Mouse (Mus musculus) kidney, postnatal 4 days (tissue): ENCODE data around the gene Spcs1.
A peak's percentile ranks its signal among the peaks of the same experiment; 100 is the strongest.

Experiments used
- DNase-seq, 2 experiments: peaks; one replicate each; pipeline ENCODE4 v3.0.0; 2021; ENCODE audit warnings: mixed read lengths in 2 of 2

Gene Spcs1

GRCm38 (mm10) chr14:31001307-31002205, at the start of gene Spcs1, which contains the start of gene Glt8d1:
Gene Spcs1, minus strand, starts transcription at chr14:31001672.
Gene Glt8d1, plus strand, starts transcription at chr14:31001400.
- peak; percentile 92 to 95 for DNase-seq

DNA sequence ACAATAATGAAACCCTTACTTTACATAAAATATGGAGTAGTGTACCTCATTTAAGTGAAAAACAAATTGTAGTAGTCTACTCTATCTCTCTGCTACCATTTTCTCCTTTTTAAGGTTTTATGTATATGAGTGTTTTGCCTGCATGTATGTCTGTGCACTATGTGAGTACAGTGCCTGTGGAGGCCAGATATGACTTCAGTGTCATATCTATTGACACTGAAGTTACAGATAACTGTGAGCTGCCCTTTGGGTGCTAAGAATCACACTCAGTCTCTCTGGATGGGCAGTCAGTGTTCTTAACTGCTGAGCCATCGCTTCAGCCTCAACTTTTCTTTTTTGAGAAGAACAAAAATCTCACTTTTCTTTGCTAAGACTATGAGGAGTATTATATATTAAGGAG, 44.3 kb upstream of the Spcs1 start:
- DNase-seq, result no peak

DNA sequence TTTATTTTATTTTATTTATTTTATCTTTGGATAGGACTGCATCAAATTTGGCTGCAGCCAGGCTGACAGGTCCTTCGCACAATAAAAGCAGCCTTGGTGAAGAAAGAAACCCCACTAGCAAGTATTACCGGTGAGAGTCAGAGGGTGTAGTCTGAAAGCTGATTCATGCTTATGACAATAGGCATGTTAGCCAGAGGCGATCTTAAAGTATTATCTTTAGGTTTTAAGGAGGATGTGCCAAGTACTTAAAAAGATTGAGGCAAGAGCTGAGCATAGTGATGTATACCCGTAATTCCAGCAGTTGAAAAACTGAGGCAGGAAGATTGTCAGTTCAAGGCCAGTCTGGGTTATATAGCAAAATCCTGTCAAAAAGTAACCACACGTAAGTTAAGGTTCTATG, 43.8 kb upstream of the Spcs1 start:
- no peak for DNase-seq

DNA sequence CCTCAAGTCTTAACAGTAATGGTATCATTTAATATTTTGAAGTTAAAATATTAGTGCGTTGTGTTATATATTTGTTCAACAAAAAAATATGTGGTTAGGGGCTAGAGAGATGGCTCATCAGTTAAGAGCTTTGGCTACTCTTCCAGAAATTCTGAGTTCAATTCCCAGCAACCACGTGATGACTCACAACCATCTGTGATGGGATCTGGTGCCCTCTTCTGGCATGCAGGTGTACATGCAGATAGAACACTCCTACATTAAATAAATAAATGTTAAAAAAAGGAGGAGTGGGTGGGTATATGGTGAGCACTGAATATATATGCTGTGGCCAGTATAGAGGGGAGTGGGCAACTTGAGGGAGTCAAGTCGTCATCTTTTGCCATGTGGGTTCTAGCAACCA, 24.3 kb upstream of the Spcs1 start:
- DNase-seq, result peak in 1 of 2 experiments; percentile 22

DNA sequence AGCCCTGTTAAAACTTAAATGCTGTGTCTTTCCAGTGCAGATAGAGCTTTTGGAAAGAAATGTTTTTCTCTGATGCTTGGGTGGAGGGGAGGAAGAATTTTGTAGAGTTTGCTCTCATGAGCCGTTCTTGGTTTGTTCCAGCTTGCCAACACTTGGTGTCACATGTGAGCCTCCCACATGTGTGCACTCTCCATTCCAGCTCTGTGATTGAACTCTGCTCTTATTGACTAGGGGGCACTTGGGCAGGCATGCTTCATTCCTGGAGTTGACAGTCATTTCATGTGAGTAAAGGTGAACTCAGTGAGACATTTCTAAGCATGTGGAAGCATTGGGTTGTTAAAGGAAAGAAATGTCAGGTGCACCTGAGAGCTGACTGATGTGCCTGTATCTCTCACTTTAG, 21.1 kb upstream of the Spcs1 start:
- peak in 1 of 2 experiments; percentile 17 for DNase-seq

DNA sequence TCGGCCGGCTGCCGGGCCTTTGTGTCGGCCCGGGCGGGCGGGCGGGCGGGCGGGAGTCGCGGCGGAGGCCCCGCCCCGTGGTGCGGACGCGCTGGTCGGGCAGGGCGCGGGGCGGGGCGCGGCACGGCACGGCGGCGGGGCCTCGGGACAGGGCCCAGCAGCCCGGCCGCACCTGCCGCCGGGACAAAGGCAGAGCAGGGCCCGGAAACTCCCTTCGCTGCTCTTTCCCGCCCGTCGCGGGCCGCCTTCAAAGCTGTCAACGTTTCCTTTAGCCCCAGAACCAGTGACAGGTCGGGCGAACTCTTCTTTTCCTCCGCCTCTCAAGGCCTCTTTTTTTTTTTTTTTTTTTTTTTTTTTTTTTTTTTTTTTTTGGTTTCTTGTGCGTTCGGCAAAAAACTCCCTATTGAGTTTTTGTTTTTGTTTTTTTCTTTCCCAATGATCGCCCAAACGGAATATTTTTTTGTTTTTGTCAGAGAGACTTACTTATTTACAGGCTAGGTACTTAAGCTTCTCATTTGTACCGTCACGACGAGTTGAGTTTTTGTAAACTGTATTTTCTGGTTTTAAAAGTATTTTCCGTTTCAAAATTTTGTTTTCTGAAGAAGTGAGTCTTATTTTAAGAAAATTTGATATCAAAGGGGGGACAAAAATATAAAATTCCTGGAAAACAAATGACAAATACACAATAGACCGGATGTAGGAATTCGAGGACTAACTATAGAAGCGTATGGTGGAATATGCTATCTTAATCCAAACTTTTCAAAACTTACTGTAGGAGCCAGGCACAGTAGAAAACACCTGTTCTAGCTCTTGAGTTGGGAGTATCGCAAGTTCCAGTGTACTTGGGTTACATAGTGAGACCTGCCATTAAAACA, 18.1 kb upstream of the Spcs1 start:
- DNase-seq, result peak; percentile 81 to 91

- peak; percentile 97 to 99 for DNase-seq
Measured at GRCm38 (mm10) chr14:31018860-31019291, 17.4 kb upstream of the Spcs1 start, which contains the start of the genes Pbrm1 and Gnl3. Gene Pbrm1, plus strand, starts transcription at chr14:31019138. Gene Gnl3, minus strand, starts transcription at chr14:31019152.

- peak; percentile 21 to 48 for DNase-seq
Measured at GRCm38 (mm10) chr14:31017854-31018253, 16.4 kb upstream of the Spcs1 start.

DNA sequence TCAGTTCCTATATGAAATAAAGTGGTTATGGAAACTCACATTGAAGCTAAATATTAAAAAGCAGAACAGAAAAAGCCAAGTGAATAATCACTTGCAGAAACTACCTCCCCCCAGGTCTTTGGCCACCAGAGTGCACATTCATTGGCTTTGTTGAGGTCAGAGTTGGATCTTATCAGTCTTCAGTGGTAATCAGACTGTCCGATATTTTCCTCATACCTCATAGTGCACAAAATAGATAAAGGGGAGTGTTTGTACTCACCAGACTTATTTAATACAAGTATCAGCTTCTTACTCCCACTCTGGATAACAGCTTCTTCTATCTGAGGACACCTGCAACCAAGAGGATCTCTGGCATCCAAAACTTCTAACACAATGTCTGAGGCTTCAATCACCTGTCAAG, 14.6 kb upstream of the Spcs1 start:
- DNase-seq, result no peak

DNA sequence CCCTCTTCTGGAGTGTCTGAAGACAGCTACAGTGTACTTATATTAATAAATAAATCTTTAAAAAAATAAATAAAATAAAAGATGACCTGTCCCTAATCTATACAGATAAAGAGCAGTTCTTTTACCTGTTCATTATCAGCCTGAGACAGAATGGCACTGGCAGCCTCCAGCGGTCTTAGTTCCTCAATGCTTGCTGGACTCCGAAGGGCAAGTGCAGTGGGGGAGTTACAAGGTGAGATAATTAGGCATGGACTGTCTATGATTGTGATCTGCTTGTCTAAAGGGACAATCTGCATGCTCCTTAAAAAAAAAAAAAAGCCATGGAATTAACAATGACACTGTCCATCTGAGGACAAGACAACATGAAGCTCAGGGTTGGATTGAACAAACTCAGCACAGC, 12.5 kb upstream of the Spcs1 start:
- DNase-seq, result no peak

DNA sequence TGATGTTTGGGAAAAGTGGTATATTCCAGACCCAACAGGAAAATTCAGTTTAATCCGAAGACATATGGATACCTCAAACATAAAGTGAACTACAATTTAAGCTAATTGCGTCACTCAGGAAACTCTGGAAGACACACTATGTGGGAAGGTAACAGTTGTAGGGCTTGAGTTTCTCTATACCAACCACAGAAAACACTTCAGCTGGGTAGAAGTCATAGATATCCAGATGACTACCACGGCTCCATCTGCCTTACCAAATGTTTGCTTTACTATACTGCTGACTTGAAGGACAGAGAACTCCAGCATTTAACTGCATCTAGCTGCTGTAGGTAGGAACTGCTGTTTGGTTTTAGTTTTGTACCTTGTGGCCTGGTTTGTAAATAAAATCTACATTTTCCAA, 10.1 kb upstream of the Spcs1 start:
- DNase-seq, result no peak

- DNase-seq, result no peak
Measured at GRCm38 (mm10) chr14:31006779-31007178, 5.3 kb upstream of the Spcs1 start.

DNA sequence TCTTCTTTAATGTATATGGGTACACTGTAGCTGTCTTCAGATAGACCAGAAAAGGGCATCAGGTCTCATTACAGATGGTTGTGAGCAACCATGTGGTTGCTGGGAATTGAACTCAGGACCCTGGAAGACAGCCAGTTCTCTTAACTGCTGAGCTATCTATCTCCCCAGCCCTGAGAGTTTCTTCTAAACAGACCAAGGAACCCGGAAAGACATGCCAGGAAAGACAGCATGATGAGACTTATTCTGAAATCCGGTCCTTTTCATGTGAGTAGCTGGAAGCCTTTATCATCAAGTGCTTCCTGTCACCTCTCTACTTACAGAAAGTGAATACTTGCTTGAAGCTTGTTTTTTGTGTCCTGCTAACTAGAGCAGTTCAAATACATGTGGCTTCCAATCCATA, 3.1 kb upstream of the Spcs1 start:
- no peak for DNase-seq

GRCm38 (mm10) chr14:31000816-31001306, 611 bp downstream of the Spcs1 start:
- no peak for DNase-seq

- DNase-seq, result no peak
Measured at GRCm38 (mm10) chr14:31000356-31000755, 1.1 kb downstream of the Spcs1 start.

GRCm38 (mm10) chr14:30996417-30996816, 5.1 kb downstream of the Spcs1 start:
- DNase-seq, result no peak

DNA sequence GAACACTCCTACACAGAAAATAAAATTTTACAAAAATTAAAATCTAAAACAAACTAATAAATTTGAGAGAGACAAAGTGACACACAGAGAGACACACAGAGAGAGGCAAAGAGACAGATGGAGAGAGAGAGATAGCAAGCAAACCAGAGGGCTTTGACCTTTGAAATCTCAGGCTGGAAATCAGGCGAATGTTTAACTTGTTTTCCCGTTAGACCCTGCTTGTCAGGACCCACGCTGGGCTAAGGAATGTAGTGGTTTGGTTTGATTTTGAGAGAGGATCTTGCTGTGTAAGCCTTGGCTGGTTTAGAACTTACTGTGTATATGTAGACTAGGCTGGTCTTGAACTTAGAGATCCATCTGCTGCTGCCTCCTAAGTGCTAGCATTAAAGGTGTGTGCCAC, 25.2 kb downstream of the Spcs1 start:
- peak in 1 of 2 experiments; percentile 15 for DNase-seq

DNA sequence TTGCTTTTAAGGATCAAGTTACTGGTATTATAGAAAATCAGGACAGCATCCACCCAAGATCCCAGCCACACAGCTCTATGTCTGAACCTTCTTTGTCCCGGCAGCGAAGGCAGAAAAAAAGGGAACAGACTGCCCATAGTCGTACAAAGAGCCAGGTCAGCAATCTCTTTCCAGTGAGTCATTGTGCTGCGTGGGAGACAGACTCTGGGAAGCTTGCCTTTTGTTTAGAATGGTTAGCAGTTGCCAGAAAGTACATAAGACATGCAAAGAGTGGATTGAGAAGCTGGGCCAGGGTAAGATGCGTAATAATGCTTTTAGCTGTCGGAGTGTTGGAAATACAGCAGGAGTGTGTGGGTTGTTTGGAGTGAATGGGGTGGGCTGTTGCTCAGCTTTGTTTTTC, 27.3 kb downstream of the Spcs1 start:
- DNase-seq, result peak; percentile 26 to 52

DNA sequence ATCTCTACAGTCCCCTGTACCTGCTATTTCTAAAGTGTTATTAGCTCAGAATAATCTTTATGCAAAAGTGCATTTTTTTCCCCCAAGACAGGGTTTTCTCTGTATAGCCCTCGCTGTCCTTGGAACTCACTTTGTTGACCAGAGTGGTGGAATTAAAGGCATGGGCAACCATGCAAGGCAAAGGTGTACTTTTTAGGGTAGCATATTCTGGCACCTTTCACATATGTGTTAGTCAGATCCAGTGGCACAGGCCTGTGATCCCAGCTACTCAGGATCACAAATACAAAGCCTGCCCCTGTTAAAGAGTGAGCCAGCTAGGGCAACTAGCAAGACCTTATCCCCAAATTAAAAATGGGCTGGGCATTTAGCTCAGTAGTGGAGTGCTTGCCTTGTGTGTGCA, 41.1 kb downstream of the Spcs1 start:
- no peak for DNase-seq

DNA sequence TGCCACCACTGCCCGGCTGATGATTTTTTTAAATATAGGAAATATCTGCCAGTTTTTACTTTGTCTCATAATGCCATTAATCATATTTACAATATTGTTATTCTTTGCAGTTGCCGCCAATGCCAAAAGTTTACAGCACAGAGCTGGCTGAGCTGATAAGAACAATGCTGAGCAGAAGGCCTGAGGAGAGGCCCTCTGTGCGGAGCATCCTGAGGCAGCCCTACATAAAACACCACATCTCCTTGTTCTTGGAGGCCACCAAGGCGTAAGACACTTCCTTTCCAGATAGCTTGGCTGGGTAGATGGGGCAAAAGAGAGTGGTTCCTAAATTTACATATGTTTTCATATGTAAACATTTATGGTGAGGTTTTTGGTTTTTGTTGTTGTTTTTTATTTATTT, 42.4 kb downstream of the Spcs1 start:
- no peak for DNase-seq

- no peak for DNase-seq
Measured at GRCm38 (mm10) chr14:30958517-30958916, 43.0 kb downstream of the Spcs1 start.

GRCm38 (mm10) chr14:30951154-30951825, 50.2 kb downstream of the Spcs1 start, which contains the start of gene Nek4:
Gene Nek4, plus strand, starts transcription at chr14:30951377.
- peak; percentile 96 to 97 for DNase-seq

GRCm38 (mm10) chr14:30949986-30950385, 51.5 kb downstream of the Spcs1 start:
- no peak for DNase-seq
